ENCODE assay signal across 20 mouse cellular contexts in the genomic region with DNA sequence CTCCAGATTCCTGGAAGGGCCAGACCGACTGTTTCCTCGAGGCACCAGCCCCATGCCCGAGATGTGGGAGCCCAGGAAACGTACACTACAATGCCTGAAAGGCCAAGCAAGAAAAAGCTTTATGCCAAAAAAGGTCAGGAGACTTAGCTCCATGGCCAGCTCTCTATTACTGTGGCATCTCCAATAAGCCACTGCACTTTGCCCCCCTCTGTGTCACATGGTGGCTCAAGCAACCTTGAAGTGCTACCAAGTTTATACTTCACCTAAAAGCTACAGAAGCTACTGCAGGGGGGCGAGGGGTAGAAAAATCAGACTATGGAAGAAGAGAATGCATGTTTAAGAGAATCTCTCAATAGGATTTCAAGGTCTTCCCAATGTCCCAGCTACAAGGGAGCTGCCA. TPM values are rescaled to one million over a fixed set of nuclear protein-coding genes. Genes with fewer than 3 reads are reported as not detected.
DNase-seq lines count a peak whose midpoint lies in the region; ATAC-seq and TF ChIP-seq lines count a peak whose summit lies in the region.
"Had no signal": no experiment of that assay in that cellular context is flagged by ENCODE, and none has a peak within 500 bp of the region (broad histone marks: within the 10 kb centered on the region; RNA-seq: fewer than 3 reads in every experiment).

No protein-coding gene starts in this region.

- no peak overlapping the region for H3K27ac ChIP-seq in forebrain, embryonic 10.5 days
- no peak overlapping the region for H3K27ac ChIP-seq in forebrain, postnatal 0 days (ENCODE audit: low read depth, low read length)
- no peak overlapping the region for H3K27ac ChIP-seq in limb, embryonic 11.5 days (replicated peaks; ENCODE audit: low read depth, low read length)
- H3K27ac ChIP-seq in limb, embryonic 10.5 days: no peak overlapping the region
- H3K27ac ChIP-seq in kidney, postnatal 0 days: 0 out of 2 replicates have a peak overlapping the region, but pooled peaks have one; percentile 25
- H3K27ac ChIP-seq: embryonic facial prominence, embryonic 10.5 days; hindbrain, embryonic 14.5 days; limb, embryonic 13.5 days; midbrain, embryonic 15.5 days; neural tube, embryonic 12.5 days had no signal

- H3K9ac ChIP-seq in forebrain, postnatal 0 days: no peak overlapping the region
- no peak overlapping the region for H3K9ac ChIP-seq in limb, embryonic 11.5 days (ENCODE audit: low read length)
- no peak overlapping the region for H3K9ac ChIP-seq in kidney, postnatal 0 days (ENCODE audit: low read depth, low read length)
- H3K9ac ChIP-seq: hindbrain, embryonic 14.5 days; limb, embryonic 13.5 days; midbrain, embryonic 15.5 days; neural tube, embryonic 12.5 days had no signal

- 95% methylated on average over 5 of the region's 5 CpGs for WGBS in forebrain, embryonic 10.5 days
- WGBS in forebrain, postnatal 0 days: 93% methylated on average over 5 of the region's 5 CpGs
- WGBS in limb, embryonic 11.5 days: 94% methylated on average over 5 of the region's 5 CpGs
- WGBS in limb, embryonic 10.5 days: 93% methylated on average over 5 of the region's 5 CpGs
- 90% methylated on average over 5 of the region's 5 CpGs for WGBS in kidney, postnatal 0 days

- H3K9me3 ChIP-seq in forebrain, embryonic 10.5 days: no peaks in the 10 kb centered on the region
- no peaks in the 10 kb centered on the region for H3K9me3 ChIP-seq in forebrain, postnatal 0 days (ENCODE audit: low read length)
- H3K9me3 ChIP-seq in limb, embryonic 11.5 days (ENCODE audit: control insufficient read depth, low read length): no peaks in the 10 kb centered on the region
- H3K9me3 ChIP-seq in limb, embryonic 10.5 days (replicated peaks): no peaks in the 10 kb centered on the region
- no peaks in the 10 kb centered on the region for H3K9me3 ChIP-seq in kidney, postnatal 0 days (replicated peaks; ENCODE audit: low read length)
- H3K9me3 ChIP-seq: embryonic facial prominence, embryonic 10.5 days; limb, embryonic 13.5 days; midbrain, embryonic 15.5 days; neural tube, embryonic 12.5 days had no signal

- no peaks in the 10 kb centered on the region for H3K27me3 ChIP-seq in forebrain, embryonic 10.5 days (ENCODE audit: poor library complexity, severe bottlenecking)
- no peaks in the 10 kb centered on the region for H3K27me3 ChIP-seq in forebrain, postnatal 0 days (ENCODE audit: insufficient read depth, low read length)
- no peaks in the 10 kb centered on the region for H3K27me3 ChIP-seq in limb, embryonic 11.5 days (ENCODE audit: control insufficient read depth, insufficient read depth, low read length)
- H3K27me3 ChIP-seq in limb, embryonic 10.5 days (ENCODE audit: low read depth, poor library complexity, severe bottlenecking): no peaks in the 10 kb centered on the region
- no peaks in the 10 kb centered on the region for H3K27me3 ChIP-seq in kidney, postnatal 0 days (ENCODE audit: insufficient read depth, low read length)
- H3K27me3 ChIP-seq: limb, embryonic 13.5 days; midbrain, embryonic 15.5 days; neural tube, embryonic 12.5 days had no signal

- DNase-seq in forebrain, embryonic 10.5 days (ENCODE audit: extremely low spot score, low spot score): no peak
- DNase-seq in forebrain, postnatal 0 days: no peak
- DNase-seq in limb, embryonic 11.5 days (ENCODE audit: low spot score): no peak
- DNase-seq in limb, embryonic 10.5 days (ENCODE audit: low spot score): no peak
- no peak for DNase-seq in kidney, postnatal 0 days (ENCODE audit: low spot score)
- DNase-seq in spleen, adult 12 weeks (ENCODE audit: low spot score): no peak
- no peak for DNase-seq in thymus, postnatal 25 days
- DNase-seq: adrenal gland, postnatal 25 days; cerebellum, postnatal 10 days; heart, postnatal 4 days; layer of hippocampus, postnatal 36 days; lung, postnatal 4 days; right cerebral cortex, postnatal 25 days; thymus, postnatal 14 days had no signal

- no peak for TF ChIP-seq CTCF in forebrain, postnatal 0 days (IDR thresholded peaks at IDR 0.05; ENCODE audit: low read depth)
- no peak for TF ChIP-seq CTCF in kidney, postnatal 0 days (IDR thresholded peaks at IDR 0.05; ENCODE audit: low read depth)

- peaks cover 33% of the 10 kb centered on the region for H3K4me1 ChIP-seq in forebrain, embryonic 10.5 days
- H3K4me1 ChIP-seq in forebrain, postnatal 0 days (ENCODE audit: insufficient read depth): peaks cover 7% of the 10 kb centered on the region
- peaks cover 14% of the 10 kb centered on the region for H3K4me1 ChIP-seq in limb, embryonic 11.5 days (ENCODE audit: control insufficient read depth, insufficient read depth, low read length)
- H3K4me1 ChIP-seq in limb, embryonic 10.5 days: peaks cover 24% of the 10 kb centered on the region
- H3K4me1 ChIP-seq in kidney, postnatal 0 days (replicated peaks; ENCODE audit: insufficient read depth, low read length): peaks cover 20% of the 10 kb centered on the region

- H3K4me3 ChIP-seq in forebrain, embryonic 10.5 days: peak overlapping the region; percentile 5; the same call in 1 of the 2 replicates
- no peak overlapping the region for H3K4me3 ChIP-seq in forebrain, postnatal 0 days (ENCODE audit: low read depth, low read length)
- H3K4me3 ChIP-seq in limb, embryonic 11.5 days (ENCODE audit: low read depth, low read length): no peak overlapping the region
- H3K4me3 ChIP-seq in limb, embryonic 10.5 days: no peak overlapping the region
- no peak overlapping the region for H3K4me3 ChIP-seq in kidney, postnatal 0 days (replicated peaks; ENCODE audit: low read depth, low read length)
- H3K4me3 ChIP-seq: embryonic facial prominence, embryonic 10.5 days; limb, embryonic 13.5 days; midbrain, embryonic 15.5 days; neural tube, embryonic 12.5 days had no signal

- peaks cover 62% of the 10 kb centered on the region for H3K36me3 ChIP-seq in forebrain, embryonic 10.5 days (replicated peaks)
- peaks cover 42% of the 10 kb centered on the region for H3K36me3 ChIP-seq in forebrain, postnatal 0 days (ENCODE audit: insufficient read depth)
- H3K36me3 ChIP-seq in limb, embryonic 11.5 days (ENCODE audit: control insufficient read depth, insufficient read depth, low read length): peaks cover 27% of the 10 kb centered on the region
- H3K36me3 ChIP-seq in limb, embryonic 10.5 days: peaks cover 63% of the 10 kb centered on the region
- H3K36me3 ChIP-seq in kidney, postnatal 0 days (ENCODE audit: insufficient read depth, low read length): peaks cover 26% of the 10 kb centered on the region; the same call in 1 of the 2 replicates

- ATAC-seq in forebrain, postnatal 0 days: no peak
- ATAC-seq in limb, embryonic 11.5 days (ENCODE audit: insufficient number of reproducible peaks, low FRiP score, low TSS enrichment, low read depth): no peak
- no peak for ATAC-seq in kidney, postnatal 0 days (replicated peaks; ENCODE audit: low FRiP score, low read depth)
- ATAC-seq: inflammation-experienced regulatory T-cells, adult 6 months; midbrain, embryonic 15.5 days had no signal

- H3K4me2 ChIP-seq in forebrain, postnatal 0 days (ENCODE audit: low read depth): no peak overlapping the region
- H3K4me2 ChIP-seq in limb, embryonic 11.5 days (ENCODE audit: low read depth, severe bottlenecking): 0 out of 2 replicates have a peak overlapping the region, but pooled peaks have one; percentile 1
- no peak overlapping the region for H3K4me2 ChIP-seq in kidney, postnatal 0 days (ENCODE audit: low read length)
- H3K4me2 ChIP-seq: hindbrain, embryonic 14.5 days; limb, embryonic 13.5 days; midbrain, embryonic 15.5 days; neural tube, embryonic 12.5 days had no signal

RNA-seq across cellular contexts. Expression of a gene that starts 2.9 kb away (rescaled TPM):
- 111 and 114 TPM in 2 replicates for polyA plus RNA-seq in forebrain, embryonic 10.5 days (2016; fragmentation: Nextera tagmentation; extraction: Ambion mirVana)
- total RNA-seq in forebrain, postnatal 0 days (2014; rRNA removed): 89.9 and 131 TPM in 2 replicates
- 55.0 and 67.5 TPM in 2 replicates for polyA plus RNA-seq in forebrain, postnatal 0 days (2015; fragmentation: Nextera tagmentation; extraction: Ambion mirVana)
- polyA plus RNA-seq in limb, embryonic 11.5 days (2014; fragmentation: Nextera tagmentation; extraction: Ambion mirVana): 77.0 and 83.7 TPM in 2 replicates
- polyA plus RNA-seq in limb, embryonic 10.5 days (2016; fragmentation: Nextera tagmentation; extraction: Ambion mirVana): 85.9 and 94.0 TPM in 2 replicates
- 42.8 and 47.7 TPM in 2 replicates for polyA plus RNA-seq in kidney, postnatal 0 days (2015; fragmentation: Nextera tagmentation; extraction: Ambion mirVana)

RNA-seq across cellular contexts. Expression of a gene that starts 15.3 kb away (rescaled TPM):
- polyA plus RNA-seq in forebrain, embryonic 10.5 days (2016; fragmentation: Nextera tagmentation; extraction: Ambion mirVana): 27.3 and 29.2 TPM in 2 replicates
- 63.8 and 68.7 TPM in 2 replicates for total RNA-seq in forebrain, postnatal 0 days (2014; rRNA removed)
- 18.1 and 24.8 TPM in 2 replicates for polyA plus RNA-seq in forebrain, postnatal 0 days (2015; fragmentation: Nextera tagmentation; extraction: Ambion mirVana)
- polyA plus RNA-seq in limb, embryonic 11.5 days (2014; fragmentation: Nextera tagmentation; extraction: Ambion mirVana): 24.8 and 30.6 TPM in 2 replicates
- 32.1 and 34.8 TPM in 2 replicates for polyA plus RNA-seq in limb, embryonic 10.5 days (2016; fragmentation: Nextera tagmentation; extraction: Ambion mirVana)
- polyA plus RNA-seq in kidney, postnatal 0 days (2015; fragmentation: Nextera tagmentation; extraction: Ambion mirVana): 14.9 and 16.9 TPM in 2 replicates

RNA-seq across cellular contexts. Expression of a gene that starts 15.7 kb away (rescaled TPM):
- polyA plus RNA-seq in forebrain, embryonic 10.5 days (2016; fragmentation: Nextera tagmentation; extraction: Ambion mirVana): 10.7 and 10.8 TPM in 2 replicates
- 0.52 and 1.6 TPM in 2 replicates for total RNA-seq in forebrain, postnatal 0 days (2014; rRNA removed)
- 1.8 and 3.2 TPM in 2 replicates for polyA plus RNA-seq in forebrain, postnatal 0 days (2015; fragmentation: Nextera tagmentation; extraction: Ambion mirVana)
- polyA plus RNA-seq in limb, embryonic 11.5 days (2014; fragmentation: Nextera tagmentation; extraction: Ambion mirVana): 33.6 and 33.7 TPM in 2 replicates
- 8.8 and 13.1 TPM in 2 replicates for polyA plus RNA-seq in limb, embryonic 10.5 days (2016; fragmentation: Nextera tagmentation; extraction: Ambion mirVana)
- polyA plus RNA-seq in kidney, postnatal 0 days (2015; fragmentation: Nextera tagmentation; extraction: Ambion mirVana): 2.9 and 4.7 TPM in 2 replicates

RNA-seq across cellular contexts. Expression of a gene that starts 39.9 kb away (rescaled TPM):
- polyA plus RNA-seq in forebrain, embryonic 10.5 days (2016; fragmentation: Nextera tagmentation; extraction: Ambion mirVana): 74.7 and 78.3 TPM in 2 replicates
- total RNA-seq in forebrain, postnatal 0 days (2014; rRNA removed): 34.3 and 46.6 TPM in 2 replicates
- 29.8 and 35.9 TPM in 2 replicates for polyA plus RNA-seq in forebrain, postnatal 0 days (2015; fragmentation: Nextera tagmentation; extraction: Ambion mirVana)
- polyA plus RNA-seq in limb, embryonic 11.5 days (2014; fragmentation: Nextera tagmentation; extraction: Ambion mirVana): 24.2 and 29.1 TPM in 2 replicates
- polyA plus RNA-seq in limb, embryonic 10.5 days (2016; fragmentation: Nextera tagmentation; extraction: Ambion mirVana): 74.2 and 74.9 TPM in 2 replicates
- 22.3 and 25.1 TPM in 2 replicates for polyA plus RNA-seq in kidney, postnatal 0 days (2015; fragmentation: Nextera tagmentation; extraction: Ambion mirVana)

RNA-seq across cellular contexts. Expression of a gene that starts 39.9 kb away (rescaled TPM):
- 30.3 and 32.3 TPM in 2 replicates for polyA plus RNA-seq in forebrain, embryonic 10.5 days (2016; fragmentation: Nextera tagmentation; extraction: Ambion mirVana)
- 6.5 and 8.0 TPM in 2 replicates for total RNA-seq in forebrain, postnatal 0 days (2014; rRNA removed)
- 5.6 and 6.7 TPM in 2 replicates for polyA plus RNA-seq in forebrain, postnatal 0 days (2015; fragmentation: Nextera tagmentation; extraction: Ambion mirVana)
- polyA plus RNA-seq in limb, embryonic 11.5 days (2014; fragmentation: Nextera tagmentation; extraction: Ambion mirVana): 23.1 and 29.3 TPM in 2 replicates
- 27.0 and 29.9 TPM in 2 replicates for polyA plus RNA-seq in limb, embryonic 10.5 days (2016; fragmentation: Nextera tagmentation; extraction: Ambion mirVana)
- 16.7 and 20.5 TPM in 2 replicates for polyA plus RNA-seq in kidney, postnatal 0 days (2015; fragmentation: Nextera tagmentation; extraction: Ambion mirVana)
